14 mouse cellular contexts compared by ENCODE assay signal in the genomic region with DNA sequence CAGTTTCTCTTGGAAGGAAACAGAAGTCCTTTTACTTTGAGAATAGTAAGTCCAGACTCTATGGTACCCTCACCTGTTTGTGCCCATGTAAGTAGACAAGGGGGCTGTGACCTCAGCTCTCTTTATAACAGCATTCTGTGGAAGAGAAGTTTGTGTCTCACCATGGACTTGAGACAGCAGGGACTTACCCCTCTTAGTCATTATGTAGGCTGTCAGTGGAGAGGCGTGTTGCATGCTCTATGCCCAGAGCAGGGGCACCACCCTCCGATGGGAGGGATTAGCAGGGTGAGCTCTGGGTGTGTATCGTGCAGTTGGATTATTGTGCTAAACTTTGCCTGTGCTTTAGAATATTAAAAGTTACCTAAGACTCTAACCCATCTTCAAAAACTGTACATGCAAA.
A peak's percentile ranks its signal among the peaks of the same experiment; 100 is the strongest.
DNase-seq lines count a peak whose midpoint lies in the region; ATAC-seq and TF ChIP-seq lines count a peak whose summit lies in the region.
"Had no signal": no experiment of that assay in that cellular context is flagged by ENCODE, and none has a peak within 500 bp of the region (broad histone marks: within the 10 kb centered on the region; RNA-seq: fewer than 3 reads in every experiment).

No protein-coding gene starts in this region.

- no peaks in the 10 kb centered on the region for H3K79me2 ChIP-seq in myocyte (ENCODE audit: control insufficient read depth, insufficient read depth)

- no peaks in the 10 kb centered on the region for H3K9me3 ChIP-seq in heart, embryonic 14.5 days (ENCODE audit: control insufficient read depth, low read length)
- H3K9me3 ChIP-seq in neural tube, embryonic 13.5 days, result no peaks in the 10 kb centered on the region
- H3K9me3 ChIP-seq: embryonic facial prominence, embryonic 12.5 days; limb, embryonic 15.5 days had no signal

- TF ChIP-seq POLR2A in myocyte (IDR thresholded peaks at IDR 0.05; ENCODE audit: insufficient read length, low read depth), result no peak

- H3K4me1 ChIP-seq in heart, embryonic 14.5 days (ENCODE audit: control insufficient read depth in 2 of 2, insufficient read depth in 2 of 2, low read length in 2 of 2), result peaks cover 15 to 35% of the 10 kb centered on the region in 2 experiments
- H3K4me1 ChIP-seq in neural tube, embryonic 13.5 days (replicated peaks), result peaks cover 15% of the 10 kb centered on the region

- no peak for ATAC-seq in heart, embryonic 14.5 days (ENCODE audit: insufficient number of reproducible peaks, insufficient read depth, low FRiP score, low read depth)
- no peak for ATAC-seq in neural tube, embryonic 13.5 days (ENCODE audit: low read depth)
- ATAC-seq in CD4-positive, CD25-positive, alpha-beta regulatory T cell, adult 4 months, result peak; percentile 75

- no peak overlapping the region for H3K9ac ChIP-seq in heart, embryonic 14.5 days (ENCODE audit: low read length)
- no peak overlapping the region for H3K9ac ChIP-seq in neural tube, embryonic 13.5 days
- H3K9ac ChIP-seq: embryonic facial prominence, embryonic 12.5 days; limb, embryonic 15.5 days had no signal

- no peak for DNase-seq in heart, postnatal 25 days (ENCODE audit: low spot score)
- no peak for DNase-seq in neural tube, embryonic 10.5 days (ENCODE audit: extremely low spot score, low spot score)
- DNase-seq in lung, postnatal 36 days, result no peak
- DNase-seq: cerebellum, adult 11 months; heart, postnatal 10 days; lung, adult 2 months; spleen, adult 18-20 months had no signal

- H3K36me3 ChIP-seq in heart, embryonic 14.5 days (ENCODE audit: control insufficient read depth, insufficient read depth, low read length), result no peaks in the 10 kb centered on the region
- H3K36me3 ChIP-seq in neural tube, embryonic 13.5 days, result no peaks in the 10 kb centered on the region
- H3K36me3 ChIP-seq in myocyte (ENCODE audit: control insufficient read depth, insufficient read depth), result no peaks in the 10 kb centered on the region
- H3K36me3 ChIP-seq: embryonic facial prominence, embryonic 12.5 days; limb, embryonic 15.5 days had no signal

- H3ac ChIP-seq in myocyte (ENCODE audit: control insufficient read depth, insufficient read length), result no peak overlapping the region

- H3K4me2 ChIP-seq in heart, embryonic 14.5 days (ENCODE audit: low read length), result no peak overlapping the region
- H3K4me2 ChIP-seq in neural tube, embryonic 13.5 days, result no peak overlapping the region
- peak overlapping the region; percentile 92 for H3K4me2 ChIP-seq in myocyte (ENCODE audit: low read depth)
- H3K4me2 ChIP-seq: embryonic facial prominence, embryonic 12.5 days; limb, embryonic 15.5 days had no signal

- H3K4me3 ChIP-seq in heart, embryonic 14.5 days (ENCODE audit: control insufficient read depth in 1 of 2, insufficient read depth in 1 of 2, low read depth in 1 of 2, low read length in 2 of 2), result no peak overlapping the region
- H3K4me3 ChIP-seq in neural tube, embryonic 13.5 days, result no peak overlapping the region
- H3K4me3 ChIP-seq in myocyte, result peak overlapping the region; percentile 10
- H3K4me3 ChIP-seq: embryonic facial prominence, embryonic 12.5 days; limb, embryonic 15.5 days had no signal

- no peaks in the 10 kb centered on the region for H3K27me3 ChIP-seq in heart, embryonic 14.5 days (ENCODE audit: control insufficient read depth, insufficient read depth, low read length)
- no peaks in the 10 kb centered on the region for H3K27me3 ChIP-seq in neural tube, embryonic 13.5 days
- H3K27me3 ChIP-seq in myocyte (ENCODE audit: control insufficient read depth, insufficient read depth, insufficient read length), result no peaks in the 10 kb centered on the region
- H3K27me3 ChIP-seq: embryonic facial prominence, embryonic 12.5 days; limb, embryonic 15.5 days had no signal

- intact Hi-C loops in heart, postnatal 25 days (cut with DNase I), result no loop called here

- H3K27ac ChIP-seq in heart, embryonic 14.5 days (replicated peaks in 1 of 2; ENCODE audit: control insufficient read depth in 1 of 2, insufficient read depth in 1 of 2, low read depth in 2 of 2, low read length in 2 of 2), result peak overlapping the region; percentile 31 to 49; a peak in 3 of 4 replicates
- peak overlapping the region; percentile 55; the same call in 1 of the 2 replicates for H3K27ac ChIP-seq in neural tube, embryonic 13.5 days (replicated peaks)
- H3K27ac ChIP-seq: embryonic facial prominence, embryonic 12.5 days; limb, embryonic 15.5 days; macrophage had no signal

- WGBS in heart, embryonic 14.5 days, result 62% methylated on average over 3 of the region's 3 CpGs
- 88% methylated on average over 3 of the region's 3 CpGs for WGBS in neural tube, embryonic 13.5 days

TF ChIP-seq in myocyte, 11 proteins besides CTCF, POLR2A, EP300 and RAD21:
- no peak for TF ChIP-seq MYOD1 (IDR thresholded peaks at IDR 0.05; ENCODE audit: control insufficient read depth in 1 of 3, insufficient read length in 2 of 3, low read depth in 2 of 3)
- no peak for TF ChIP-seq E2F4 (IDR thresholded peaks at IDR 0.05; ENCODE audit: insufficient read depth)
- no peak for TF ChIP-seq REST (IDR thresholded peaks at IDR 0.05; ENCODE audit: insufficient read depth, insufficient read length)
